Mouse (Mus musculus) cortical plate, adult 2 months (tissue): Measurements from ENCODE around the gene Htatip2. TPM values are rescaled to one million over a fixed set of nuclear protein-coding genes. Genes with fewer than 3 reads are reported as not detected.

Source experiments
- H3K27ac ChIP-seq: fragments of 200-500 bp; 2 replicates; pipeline ENCODE4 v1.5.1; 2012; ENCODE audit warnings: low read length, control low read depth, inconsistent platforms; ENCODE audit not compliant: insufficient read depth
- H3K4me1 ChIP-seq: fragments of 200-500 bp; 2 replicates; pipeline ENCODE4 v1.6.1; 2011; ENCODE audit warnings: low read length; ENCODE audit not compliant: control insufficient read depth, insufficient read depth
- H3K4me3 ChIP-seq: fragments of 200-500 bp; 2 replicates; pipeline ENCODE4 v1.5.1; 2011; ENCODE audit warnings: mild to moderate bottlenecking, low read length, control low read depth; ENCODE audit not compliant: insufficient read depth
- CTCF ChIP-seq: fragments of 200-500 bp; IDR thresholded peaks from 2 replicates; pipeline ENCODE4 v1.5.1; 2011; ENCODE audit warnings: mild to moderate bottlenecking, control low read depth, low read length; ENCODE audit not compliant: insufficient read depth; ENCODE audit errors: extremely low read depth
- POLR2A ChIP-seq: fragments of 200-500 bp; IDR thresholded peaks from 2 replicates; pipeline ENCODE4 v1.6.1; 2011; ENCODE audit warnings: mild to moderate bottlenecking, low read length, control low read depth; ENCODE audit not compliant: insufficient read depth; ENCODE audit errors: extremely low read depth
- polyA plus RNA-seq: library from polyadenylated mRNA; depleted of rRNA; stranded (reverse); fragments of >200 nt; gene quantifications from 2 replicates; pipeline ENCODE4 v1.2.3, GENCODE M21; 2012

The Htatip2 gene
- polyA plus RNA-seq, 1 experiment = 15.8 TPM

- Histone ChIP-seq H3K4me1 (peaks cover 6% of the 10 kb centered on the region; the same call in 1 of the 2 replicates), H3K27ac (no peak overlapping the region), H3K4me3 (no peak overlapping the region)
- TF ChIP-seq CTCF = no peak
- TF ChIP-seq POLR2A = no peak
These were observed 24.1 kb downstream of the Htatip2 start for GRCm38 (mm10) chr7:49783017-49783416.

- Histone ChIP-seq H3K4me1 (no peaks in the 10 kb centered on the region), H3K27ac (no peak overlapping the region), H3K4me3 (no peak overlapping the region)
- TF ChIP-seq POLR2A (no peak), CTCF (no peak)
These were observed 26.2 kb downstream of the Htatip2 start for GRCm38 (mm10) chr7:49785141-49785540.

GRCm38 (mm10) chr7:49786618-49787382 is 27.9 kb downstream of the Htatip2 start:
- no peak for TF ChIP-seq POLR2A
- peak; percentile 46 for TF ChIP-seq CTCF
- H3K4me3 ChIP-seq = no peak overlapping the region
- H3K4me1 ChIP-seq = no peaks in the 10 kb centered on the region
- H3K27ac ChIP-seq = no peak overlapping the region

GRCm38 (mm10) chr7:49787383-49787645 is 28.4 kb downstream of the Htatip2 start:
- no peaks in the 10 kb centered on the region for H3K4me1 ChIP-seq
- H3K27ac ChIP-seq = no peak overlapping the region
- TF ChIP-seq CTCF (no peak), POLR2A (no peak)
- no peak overlapping the region for H3K4me3 ChIP-seq

- no peaks in the 10 kb centered on the region for H3K4me1 ChIP-seq
- TF ChIP-seq POLR2A = no peak
- no peak for TF ChIP-seq CTCF
- no peak overlapping the region for H3K27ac ChIP-seq
- H3K4me3 ChIP-seq = no peak overlapping the region
These were observed 35.4 kb downstream of the Htatip2 start for GRCm38 (mm10) chr7:49794304-49794703.

- no peak for TF ChIP-seq POLR2A
- Histone ChIP-seq H3K4me3 (no peak overlapping the region), H3K27ac (no peak overlapping the region), H3K4me1 (no peaks in the 10 kb centered on the region)
These were observed 38.3 kb downstream of the Htatip2 start for GRCm38 (mm10) chr7:49797171-49797570.

GRCm38 (mm10) chr7:49803511-49803910 is 44.6 kb downstream of the Htatip2 start:
- Histone ChIP-seq H3K4me3 (no peak overlapping the region), H3K4me1 (no peaks in the 10 kb centered on the region), H3K27ac (no peak overlapping the region)
- TF ChIP-seq POLR2A (no peak), CTCF (no peak)

- no peak overlapping the region for H3K27ac ChIP-seq
- H3K4me3 ChIP-seq = no peak overlapping the region
- no peak for TF ChIP-seq POLR2A
- TF ChIP-seq CTCF = no peak
- H3K4me1 ChIP-seq = no peaks in the 10 kb centered on the region
These were observed 45.8 kb downstream of the Htatip2 start for GRCm38 (mm10) chr7:49804638-49805165.

GRCm38 (mm10) chr7:49805618-49806017 is 46.7 kb downstream of the Htatip2 start:
- Histone ChIP-seq H3K4me1 (no peaks in the 10 kb centered on the region), H3K27ac (no peak overlapping the region), H3K4me3 (no peak overlapping the region)
- no peak for TF ChIP-seq POLR2A
- TF ChIP-seq CTCF = no peak

GRCm38 (mm10) chr7:49807093-49807682 is 48.3 kb downstream of the Htatip2 start:
- H3K4me1 ChIP-seq = no peaks in the 10 kb centered on the region
- H3K4me3 ChIP-seq = no peak overlapping the region
- no peak overlapping the region for H3K27ac ChIP-seq
- TF ChIP-seq POLR2A (no peak), CTCF (no peak)

GRCm38 (mm10) chr7:49807846-49808622 is 49.1 kb downstream of the Htatip2 start:
- H3K27ac ChIP-seq = no peak overlapping the region
- TF ChIP-seq POLR2A (no peak), CTCF (no peak)
- H3K4me1 ChIP-seq = no peaks in the 10 kb centered on the region
- H3K4me3 ChIP-seq = no peak overlapping the region
